Mouse (Mus musculus): ENCODE measurements around the gene Rps2. TPM values are rescaled to one million over a fixed set of nuclear protein-coding genes. Genes with fewer than 3 reads are reported as not detected.
"Not testable (repeated sequence)": the region's sequence is repeated elsewhere in the genome, so short reads cannot be mapped to it uniquely, and the experiment has no call there.

Rps2 gene
- polyA plus RNA-seq, 1 experiment = 1,298 TPM

- no peak overlapping the region for H3K27ac ChIP-seq (ENCODE audit: insufficient read depth, low read length)
Observed at GRCm38 (mm10) chr17:24698715-24699114, 19.2 kb upstream of the Rps2 start.

GRCm38 (mm10) chr17:24699473-24699872, 18.4 kb upstream of the Rps2 start:
- Histone ChIP-seq H3K4me3 (ENCODE audit: insufficient read depth, low read length) (no peak overlapping the region), H3K27ac (ENCODE audit: insufficient read depth, low read length) (no peak overlapping the region), H3K4me1 (ENCODE audit: control insufficient read depth, insufficient read depth, low read length) (no peaks in the 10 kb centered on the region)
- TF ChIP-seq POLR2A (IDR thresholded peaks at IDR 0.05; ENCODE audit: low read depth, low read length) = no peak
- no peak for TF ChIP-seq CTCF (IDR thresholded peaks at IDR 0.05; ENCODE audit: borderline replicate concordance, insufficient read depth, low read length)

More at GRCm38 (mm10) chr17:24698715-24699114, 19.2 kb upstream of the Rps2 start:
- Histone ChIP-seq H3K4me3 (ENCODE audit: insufficient read depth, low read length) (no peak overlapping the region), H3K4me1 (ENCODE audit: control insufficient read depth, insufficient read depth, low read length) (no peaks in the 10 kb centered on the region)
- TF ChIP-seq CTCF (IDR thresholded peaks at IDR 0.05; ENCODE audit: borderline replicate concordance, insufficient read depth, low read length) (no peak), POLR2A (IDR thresholded peaks at IDR 0.05; ENCODE audit: low read depth, low read length) (no peak)

GRCm38 (mm10) chr17:24701251-24701650, 16.7 kb upstream of the Rps2 start:
- no peak for TF ChIP-seq CTCF (IDR thresholded peaks at IDR 0.05; ENCODE audit: borderline replicate concordance, insufficient read depth, low read length)
- no peak for TF ChIP-seq POLR2A (IDR thresholded peaks at IDR 0.05; ENCODE audit: low read depth, low read length)
- no peaks in the 10 kb centered on the region; the same call in 1 of the 2 replicates for H3K4me1 ChIP-seq (ENCODE audit: control insufficient read depth, insufficient read depth, low read length)
- H3K27ac ChIP-seq (ENCODE audit: insufficient read depth, low read length) = no peak overlapping the region
- H3K4me3 ChIP-seq (ENCODE audit: insufficient read depth, low read length) = no peak overlapping the region

GRCm38 (mm10) chr17:24705821-24706220, 12.1 kb upstream of the Rps2 start:
- H3K27ac ChIP-seq (ENCODE audit: insufficient read depth, low read length) = no peak overlapping the region
- no peak overlapping the region for H3K4me3 ChIP-seq (ENCODE audit: insufficient read depth, low read length)
- TF ChIP-seq CTCF (IDR thresholded peaks at IDR 0.05; ENCODE audit: borderline replicate concordance, insufficient read depth, low read length) (no peak), POLR2A (IDR thresholded peaks at IDR 0.05; ENCODE audit: low read depth, low read length) (no peak)
- H3K4me1 ChIP-seq (ENCODE audit: control insufficient read depth, insufficient read depth, low read length) = no peaks in the 10 kb centered on the region; the same call in 1 of the 2 replicates

- H3K27ac ChIP-seq (ENCODE audit: insufficient read depth, low read length) = peak within 1 kb of the TSS; percentile 15
- TF ChIP-seq POLR2A (IDR thresholded peaks at IDR 0.05; ENCODE audit: low read depth, low read length) (peak; percentile 93), CTCF (IDR thresholded peaks at IDR 0.05; ENCODE audit: borderline replicate concordance, insufficient read depth, low read length) (no peak)
- peak within 1 kb of the TSS; percentile 63 for H3K4me3 ChIP-seq (ENCODE audit: insufficient read depth, low read length)
- H3K4me1 ChIP-seq (ENCODE audit: control insufficient read depth, insufficient read depth, low read length) = no peaks in the 10 kb centered on the region; the same call in 1 of the 2 replicates
Observed at GRCm38 (mm10) chr17:24706982-24707800, 10.7 kb upstream of the Rps2 start, which contains the start of gene Tbl3. TSS of gene Tbl3 (minus strand) at chr17:24707660.

GRCm38 (mm10) chr17:24707801-24708425, 10.0 kb upstream of the Rps2 start:
- peak overlapping the region; percentile 63 for H3K4me3 ChIP-seq (ENCODE audit: insufficient read depth, low read length)
- TF ChIP-seq POLR2A (IDR thresholded peaks at IDR 0.05; ENCODE audit: low read depth, low read length) (no peak), CTCF (IDR thresholded peaks at IDR 0.05; ENCODE audit: borderline replicate concordance, insufficient read depth, low read length) (no peak)
- peak overlapping the region; percentile 15 for H3K27ac ChIP-seq (ENCODE audit: insufficient read depth, low read length)
- no peaks in the 10 kb centered on the region; the same call in 1 of the 2 replicates for H3K4me1 ChIP-seq (ENCODE audit: control insufficient read depth, insufficient read depth, low read length)

GRCm38 (mm10) chr17:24708646-24709045, 9.3 kb upstream of the Rps2 start:
- no peak for TF ChIP-seq CTCF (IDR thresholded peaks at IDR 0.05; ENCODE audit: borderline replicate concordance, insufficient read depth, low read length)
- no peak for TF ChIP-seq POLR2A (IDR thresholded peaks at IDR 0.05; ENCODE audit: low read depth, low read length)
- no peak overlapping the region for H3K4me3 ChIP-seq (ENCODE audit: insufficient read depth, low read length)

GRCm38 (mm10) chr17:24715556-24715955, 2.4 kb upstream of the Rps2 start:
- Histone ChIP-seq H3K4me3 (ENCODE audit: insufficient read depth, low read length) (no peak overlapping the region), H3K27ac (ENCODE audit: insufficient read depth, low read length) (no peak overlapping the region), H3K4me1 (ENCODE audit: control insufficient read depth, insufficient read depth, low read length) (no peaks in the 10 kb centered on the region)
- TF ChIP-seq POLR2A (IDR thresholded peaks at IDR 0.05; ENCODE audit: low read depth, low read length) (no peak), CTCF (IDR thresholded peaks at IDR 0.05; ENCODE audit: borderline replicate concordance, insufficient read depth, low read length) (no peak)

More at GRCm38 (mm10) chr17:24708646-24709045, 9.3 kb upstream of the Rps2 start:
- Histone ChIP-seq H3K4me1 (ENCODE audit: control insufficient read depth, insufficient read depth, low read length) (no peaks in the 10 kb centered on the region; the same call in 1 of the 2 replicates), H3K27ac (ENCODE audit: insufficient read depth, low read length) (no peak overlapping the region)

- TF ChIP-seq POLR2A (IDR thresholded peaks at IDR 0.05; ENCODE audit: low read depth, low read length) (no peak), CTCF (IDR thresholded peaks at IDR 0.05; ENCODE audit: borderline replicate concordance, insufficient read depth, low read length) (no peak)
- Histone ChIP-seq H3K4me3 (ENCODE audit: insufficient read depth, low read length) (no peak overlapping the region), H3K27ac (ENCODE audit: insufficient read depth, low read length) (no peak overlapping the region), H3K4me1 (ENCODE audit: control insufficient read depth, insufficient read depth, low read length) (no peaks in the 10 kb centered on the region)
Observed at GRCm38 (mm10) chr17:24716166-24716682, 1.7 kb upstream of the Rps2 start.

- not testable (repeated sequence) for H3K27ac ChIP-seq (ENCODE audit: insufficient read depth, low read length); H3K4me1 ChIP-seq (ENCODE audit: control insufficient read depth, insufficient read depth, low read length)
- H3K4me3 ChIP-seq (ENCODE audit: insufficient read depth, low read length) = peak overlapping the region; percentile 62
Observed at GRCm38 (mm10) chr17:24718938-24719337, 1.0 kb downstream of the Rps2 start.

All from embryonic fibroblast, embryonic 13.5 days (primary cell).